Mouse (Mus musculus): ENCODE measurements around the gene Vax1. TPM values are rescaled to one million over a fixed set of nuclear protein-coding genes. Genes with fewer than 3 reads are reported as not detected.

Gene Vax1
- polyA plus RNA-seq, 2 experiments, result 0.11 to 0.18 TPM

- H3K9me3 ChIP-seq (ENCODE audit: control insufficient read depth, low read length), result no peaks in the 10 kb centered on the region
- ATAC-seq (ENCODE audit: low FRiP score, low read depth), result no peak
- no peak overlapping the region for H3K27ac ChIP-seq (replicated peaks; ENCODE audit: low read depth, low read length)
- H3K4me2 ChIP-seq (replicated peaks; ENCODE audit: low read depth, low read length, severe bottlenecking), result no peak overlapping the region
- no peak overlapping the region for H3K9ac ChIP-seq (ENCODE audit: low read depth, low read length, severe bottlenecking)
- peaks cover 77% of the 10 kb centered on the region for H3K27me3 ChIP-seq (ENCODE audit: control insufficient read depth, insufficient read depth, low read length)
- H3K4me3 ChIP-seq (replicated peaks; ENCODE audit: low read length), result no peak overlapping the region
- DNase-seq (ENCODE audit: low spot score), result no peak
- peaks cover 10% of the 10 kb centered on the region for H3K4me1 ChIP-seq (ENCODE audit: control insufficient read depth, insufficient read depth, low read length)
- TF ChIP-seq POLR2A (IDR thresholded peaks at IDR 0.05; ENCODE audit: borderline replicate concordance, extremely low read depth, insufficient read depth, insufficient read length), result no peak
- no peaks in the 10 kb centered on the region for H3K36me3 ChIP-seq (ENCODE audit: control insufficient read depth, insufficient read depth, low read length)
- 11% methylated on average over 6 of the region's 6 CpGs for WGBS
Measured at GRCm38 (mm10) chr19:59173341-59174015, 3.6 kb upstream of the Vax1 start.

GRCm38 (mm10) chr19:59172781-59173180 is 2.9 kb upstream of the Vax1 start:
- Histone ChIP-seq H3K9ac (ENCODE audit: low read depth, low read length, severe bottlenecking) (no peak overlapping the region), H3K36me3 (ENCODE audit: control insufficient read depth, insufficient read depth, low read length) (no peaks in the 10 kb centered on the region), H3K4me3 (replicated peaks; ENCODE audit: low read length) (no peak overlapping the region), H3K27me3 (ENCODE audit: control insufficient read depth, insufficient read depth, low read length) (peaks cover 84% of the 10 kb centered on the region), H3K9me3 (ENCODE audit: control insufficient read depth, low read length) (no peaks in the 10 kb centered on the region), H3K4me1 (ENCODE audit: control insufficient read depth, insufficient read depth, low read length) (peaks cover 10% of the 10 kb centered on the region), H3K27ac (replicated peaks; ENCODE audit: low read depth, low read length) (no peak overlapping the region), H3K4me2 (replicated peaks; ENCODE audit: low read depth, low read length, severe bottlenecking) (no peak overlapping the region)
- DNase-seq (ENCODE audit: low spot score) (no peak), ATAC-seq (ENCODE audit: low FRiP score, low read depth) (no peak)
- TF ChIP-seq POLR2A (IDR thresholded peaks at IDR 0.05; ENCODE audit: borderline replicate concordance, extremely low read depth, insufficient read depth, insufficient read length), result no peak
- WGBS, result 4% methylated on average over 3 of the region's 3 CpGs

GRCm38 (mm10) chr19:59171871-59172245 is 2.0 kb upstream of the Vax1 start:
- H3K4me3 ChIP-seq (replicated peaks; ENCODE audit: low read length), result peak overlapping the region; percentile 7; the same call in 1 of the 2 replicates
- no peak for DNase-seq (ENCODE audit: low spot score)
- WGBS, result 1% methylated on average over 19 of the region's 19 CpGs

GRCm38 (mm10) chr19:59171151-59171870 is 1.5 kb upstream of the Vax1 start:
- no peaks in the 10 kb centered on the region for H3K36me3 ChIP-seq (ENCODE audit: control insufficient read depth, insufficient read depth, low read length)
- H3K4me3 ChIP-seq (replicated peaks; ENCODE audit: low read length), result peak overlapping the region; percentile 7; the same call in 1 of the 2 replicates
- ATAC-seq (ENCODE audit: low FRiP score, low read depth), result no peak
- peaks cover 11% of the 10 kb centered on the region for H3K4me1 ChIP-seq (ENCODE audit: control insufficient read depth, insufficient read depth, low read length)
- no peak overlapping the region for H3K9ac ChIP-seq (ENCODE audit: low read depth, low read length, severe bottlenecking)
- peak overlapping the region; percentile 17; the same call in 1 of the 2 replicates for H3K4me2 ChIP-seq (replicated peaks; ENCODE audit: low read depth, low read length, severe bottlenecking)
- no peak for DNase-seq (ENCODE audit: low spot score)
- H3K27me3 ChIP-seq (ENCODE audit: control insufficient read depth, insufficient read depth, low read length), result peaks cover 94% of the 10 kb centered on the region
- no peaks in the 10 kb centered on the region for H3K9me3 ChIP-seq (ENCODE audit: control insufficient read depth, low read length)
- TF ChIP-seq POLR2A (IDR thresholded peaks at IDR 0.05; ENCODE audit: borderline replicate concordance, extremely low read depth, insufficient read depth, insufficient read length), result no peak
- H3K27ac ChIP-seq (replicated peaks; ENCODE audit: low read depth, low read length), result no peak overlapping the region
- under 1% methylated on average over 32 of the region's 38 CpGs for WGBS

More at GRCm38 (mm10) chr19:59171871-59172245, 2.0 kb upstream of the Vax1 start:
- Histone ChIP-seq H3K27me3 (ENCODE audit: control insufficient read depth, insufficient read depth, low read length) (peaks cover 93% of the 10 kb centered on the region), H3K36me3 (ENCODE audit: control insufficient read depth, insufficient read depth, low read length) (no peaks in the 10 kb centered on the region), H3K4me2 (replicated peaks; ENCODE audit: low read depth, low read length, severe bottlenecking) (no peak overlapping the region), H3K9ac (ENCODE audit: low read depth, low read length, severe bottlenecking) (no peak overlapping the region), H3K4me1 (ENCODE audit: control insufficient read depth, insufficient read depth, low read length) (peaks cover 10% of the 10 kb centered on the region), H3K9me3 (ENCODE audit: control insufficient read depth, low read length) (no peaks in the 10 kb centered on the region), H3K27ac (replicated peaks; ENCODE audit: low read depth, low read length) (no peak overlapping the region)
- no peak for ATAC-seq (ENCODE audit: low FRiP score, low read depth)
- no peak for TF ChIP-seq POLR2A (IDR thresholded peaks at IDR 0.05; ENCODE audit: borderline replicate concordance, extremely low read depth, insufficient read depth, insufficient read length)

GRCm38 (mm10) chr19:59170766-59171095 is 875 bp upstream of the Vax1 start:
- Histone ChIP-seq H3K9me3 (ENCODE audit: control insufficient read depth, low read length) (no peaks in the 10 kb centered on the region), H3K27me3 (ENCODE audit: control insufficient read depth, insufficient read depth, low read length) (peaks cover 96% of the 10 kb centered on the region), H3K4me3 (replicated peaks; ENCODE audit: low read length) (no peak overlapping the region), H3K9ac (ENCODE audit: low read depth, low read length, severe bottlenecking) (no peak overlapping the region), H3K4me2 (replicated peaks; ENCODE audit: low read depth, low read length, severe bottlenecking) (no peak overlapping the region), H3K4me1 (ENCODE audit: control insufficient read depth, insufficient read depth, low read length) (peaks cover 15% of the 10 kb centered on the region), H3K27ac (replicated peaks; ENCODE audit: low read depth, low read length) (no peak overlapping the region), H3K36me3 (ENCODE audit: control insufficient read depth, insufficient read depth, low read length) (no peaks in the 10 kb centered on the region)
- TF ChIP-seq POLR2A (IDR thresholded peaks at IDR 0.05; ENCODE audit: borderline replicate concordance, extremely low read depth, insufficient read depth, insufficient read length), result no peak
- no peak for ATAC-seq (ENCODE audit: low FRiP score, low read depth)
- WGBS, result 3% methylated on average over 6 of the region's 6 CpGs
- DNase-seq (ENCODE audit: low spot score), result no peak

Measured in limb, embryonic 14.5 days (tissue).